Mouse (Mus musculus): ENCODE results near the gene Inpp4b. TPM values are rescaled to one million over a fixed set of nuclear protein-coding genes. Genes with fewer than 3 reads are reported as not detected.

Inpp4b gene
- polyA plus RNA-seq, 1 experiment: 2.7 TPM

DNA sequence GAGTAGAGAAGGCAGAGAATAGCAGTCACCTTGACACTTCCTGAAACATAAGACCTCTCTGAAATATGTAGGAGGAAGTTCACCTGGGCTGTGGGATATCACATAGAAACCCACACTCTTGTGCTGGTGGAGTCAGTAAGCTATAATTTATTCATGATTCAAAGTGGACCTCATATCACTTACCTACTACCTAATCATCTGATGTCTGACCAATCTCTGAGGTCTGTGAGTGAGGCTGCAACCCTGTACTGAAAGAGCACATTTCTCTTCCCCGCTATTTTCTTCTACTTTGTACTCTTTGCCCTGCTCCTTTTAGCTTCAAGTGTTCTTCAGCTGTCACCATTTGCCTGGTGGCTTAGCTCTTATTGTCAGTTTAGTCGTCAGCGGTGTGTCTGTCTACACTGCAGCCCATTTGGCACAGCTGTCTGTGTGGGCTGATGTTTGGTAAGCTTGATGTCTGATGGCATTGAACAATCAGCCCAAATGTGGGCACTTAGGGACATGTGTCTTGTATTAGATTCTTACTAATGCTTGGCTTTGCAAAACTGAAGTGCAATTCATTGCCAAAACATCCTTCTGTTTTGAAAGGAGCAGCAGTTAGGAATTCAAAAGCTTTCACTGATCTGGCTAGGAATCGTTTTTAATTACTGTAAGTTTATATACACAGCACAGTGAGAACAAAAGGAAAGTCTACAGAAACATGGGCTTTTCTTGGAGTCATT, 434.3 kb downstream of the Inpp4b start:
- no peak for TF ChIP-seq POLR2A (IDR thresholded peaks at IDR 0.05; ENCODE audit: extremely low read depth, insufficient read depth, low read length)
- no peak for TF ChIP-seq CTCF (IDR thresholded peaks at IDR 0.05; ENCODE audit: extremely low read depth, insufficient read depth, low read length)
- no peak overlapping the region for H3K4me3 ChIP-seq (ENCODE audit: insufficient read depth, low read length)
- H3K4me1 ChIP-seq (ENCODE audit: control insufficient read depth, insufficient read depth, low read length): no peaks in the 10 kb centered on the region
- H3K27ac ChIP-seq (ENCODE audit: insufficient read depth, low read length): no peak overlapping the region

DNA sequence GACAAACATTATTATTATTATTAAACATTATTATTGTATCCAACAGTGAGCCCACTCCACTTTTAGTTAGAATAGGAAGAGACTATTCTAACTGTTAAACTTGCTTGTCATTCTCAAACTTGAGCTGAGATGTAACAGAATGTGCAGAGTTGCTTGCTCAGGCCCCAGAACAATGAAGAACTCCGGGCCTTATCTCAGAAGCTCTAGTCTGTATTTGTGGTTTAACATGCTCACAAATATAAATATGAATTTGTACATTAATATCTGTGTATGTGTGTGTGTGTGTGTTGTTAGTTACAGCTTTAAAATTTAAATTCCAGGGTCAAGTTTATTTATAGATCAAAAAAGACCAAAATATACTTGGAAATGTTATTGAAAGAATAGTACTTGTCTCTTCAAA, 435.3 kb downstream of the Inpp4b start:
- Histone ChIP-seq H3K27ac (ENCODE audit: insufficient read depth, low read length) (no peak overlapping the region), H3K4me3 (ENCODE audit: insufficient read depth, low read length) (no peak overlapping the region), H3K4me1 (ENCODE audit: control insufficient read depth, insufficient read depth, low read length) (no peaks in the 10 kb centered on the region)
- no peak for TF ChIP-seq CTCF (IDR thresholded peaks at IDR 0.05; ENCODE audit: extremely low read depth, insufficient read depth, low read length)
- no peak for TF ChIP-seq POLR2A (IDR thresholded peaks at IDR 0.05; ENCODE audit: extremely low read depth, insufficient read depth, low read length)

DNA sequence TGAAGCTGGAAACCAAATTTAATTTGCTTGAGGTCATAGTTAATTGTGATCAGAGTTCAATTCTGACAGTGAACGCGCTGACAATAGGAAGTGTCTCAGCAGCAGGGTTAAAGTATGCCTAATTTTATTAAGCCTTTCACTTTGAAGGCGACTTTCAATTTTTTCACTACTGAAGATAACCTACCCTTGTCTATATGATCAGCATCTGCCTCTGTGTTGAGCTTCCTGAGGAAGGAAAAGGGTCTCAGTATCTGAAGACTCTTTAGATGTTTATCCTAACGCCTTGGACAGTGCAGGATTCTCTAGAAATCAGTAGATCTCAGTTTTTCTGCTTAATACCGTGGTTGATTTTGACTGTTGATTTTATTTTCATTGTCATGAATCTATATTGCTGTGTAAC, 437.1 kb downstream of the Inpp4b start:
- TF ChIP-seq POLR2A (IDR thresholded peaks at IDR 0.05; ENCODE audit: extremely low read depth, insufficient read depth, low read length) (no peak), CTCF (IDR thresholded peaks at IDR 0.05; ENCODE audit: extremely low read depth, insufficient read depth, low read length) (no peak)
- H3K27ac ChIP-seq (ENCODE audit: insufficient read depth, low read length): no peak overlapping the region
- H3K4me3 ChIP-seq (ENCODE audit: insufficient read depth, low read length): no peak overlapping the region
- no peaks in the 10 kb centered on the region for H3K4me1 ChIP-seq (ENCODE audit: control insufficient read depth, insufficient read depth, low read length)

DNA sequence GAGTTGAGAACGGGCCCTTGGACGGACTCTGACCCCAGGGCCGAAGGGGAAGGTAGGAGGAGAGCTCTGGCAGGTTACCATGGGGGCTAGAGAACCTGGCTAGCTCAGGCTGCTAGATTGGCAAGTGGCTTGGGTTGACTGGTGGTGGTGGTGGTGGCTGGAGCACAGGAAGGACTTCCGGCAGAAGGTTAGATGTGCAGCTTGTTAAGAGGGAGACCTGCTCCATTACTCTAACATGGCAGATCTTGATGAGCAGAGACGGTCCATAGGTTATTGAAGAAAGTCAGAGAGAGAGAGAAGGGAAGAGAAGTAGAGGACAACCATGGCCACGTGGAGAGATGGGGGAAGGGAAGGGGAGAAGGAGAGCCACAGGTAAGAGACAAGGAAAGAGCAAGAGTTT, 437.8 kb downstream of the Inpp4b start:
- Histone ChIP-seq H3K4me1 (ENCODE audit: control insufficient read depth, insufficient read depth, low read length) (no peaks in the 10 kb centered on the region), H3K4me3 (ENCODE audit: insufficient read depth, low read length) (no peak overlapping the region), H3K27ac (ENCODE audit: insufficient read depth, low read length) (no peak overlapping the region)
- no peak for TF ChIP-seq CTCF (IDR thresholded peaks at IDR 0.05; ENCODE audit: extremely low read depth, insufficient read depth, low read length)
- TF ChIP-seq POLR2A (IDR thresholded peaks at IDR 0.05; ENCODE audit: extremely low read depth, insufficient read depth, low read length): no peak

DNA sequence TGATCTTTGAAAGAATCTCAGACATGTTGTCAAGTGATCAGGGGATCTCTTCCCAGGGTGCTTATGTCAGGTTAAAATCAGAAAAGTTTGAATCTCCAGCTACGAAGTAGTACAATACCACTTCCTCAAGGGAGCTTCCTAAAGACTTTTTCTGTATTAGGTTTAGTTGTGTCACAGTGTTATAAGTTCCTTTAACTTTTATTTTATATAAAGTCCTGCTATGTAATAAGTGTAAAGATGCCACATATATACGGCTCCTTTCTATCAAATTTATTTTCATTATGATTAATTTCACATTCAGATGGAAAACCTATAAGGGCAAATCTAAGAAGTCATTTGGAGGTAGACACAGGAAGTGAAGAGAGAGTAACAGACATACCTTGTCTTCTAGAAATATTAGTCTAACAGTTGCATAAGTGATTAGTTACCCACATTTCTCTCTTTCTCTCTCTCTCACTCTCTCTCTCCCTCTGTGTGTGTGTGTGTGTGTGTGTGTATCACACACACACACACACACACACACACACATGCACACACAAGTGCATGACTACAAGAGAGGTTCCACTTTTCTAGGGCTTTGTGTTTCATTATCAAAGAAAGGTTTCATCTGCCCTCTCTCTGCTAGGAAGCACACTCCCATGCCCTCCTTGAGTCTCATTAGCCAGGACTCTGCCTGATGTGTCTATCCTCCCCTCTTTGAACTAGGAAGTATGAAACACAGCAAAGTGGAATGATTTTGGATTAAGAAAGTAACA, 438.7 kb downstream of the Inpp4b start:
- no peak overlapping the region for H3K27ac ChIP-seq (ENCODE audit: insufficient read depth, low read length)
- TF ChIP-seq POLR2A (IDR thresholded peaks at IDR 0.05; ENCODE audit: extremely low read depth, insufficient read depth, low read length): no peak
- no peak for TF ChIP-seq CTCF (IDR thresholded peaks at IDR 0.05; ENCODE audit: extremely low read depth, insufficient read depth, low read length)
- no peaks in the 10 kb centered on the region for H3K4me1 ChIP-seq (ENCODE audit: control insufficient read depth, insufficient read depth, low read length)
- H3K4me3 ChIP-seq (ENCODE audit: insufficient read depth, low read length): no peak overlapping the region

DNA sequence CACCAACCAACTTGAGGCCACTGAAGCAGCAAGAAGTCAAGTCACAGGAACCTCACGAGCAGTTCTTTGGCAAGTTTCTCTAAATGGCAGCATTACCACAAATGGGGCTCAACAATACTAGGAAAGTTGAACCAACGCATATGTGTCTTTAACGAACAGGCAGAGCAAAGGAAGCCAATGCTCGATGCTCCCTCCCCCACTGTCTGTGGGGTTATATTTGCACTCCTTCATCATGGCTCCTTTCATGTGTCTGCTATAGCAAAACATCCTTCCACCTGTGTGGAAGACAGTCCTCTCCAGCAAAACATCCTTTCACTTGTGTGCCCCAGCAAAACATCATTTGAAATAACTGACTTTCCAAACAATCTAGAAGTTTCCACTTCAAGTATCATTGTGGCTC, 440.4 kb downstream of the Inpp4b start:
- Histone ChIP-seq H3K27ac (ENCODE audit: insufficient read depth, low read length) (no peak overlapping the region), H3K4me3 (ENCODE audit: insufficient read depth, low read length) (no peak overlapping the region), H3K4me1 (ENCODE audit: control insufficient read depth, insufficient read depth, low read length) (no peaks in the 10 kb centered on the region)
- no peak for TF ChIP-seq CTCF (IDR thresholded peaks at IDR 0.05; ENCODE audit: extremely low read depth, insufficient read depth, low read length)
- no peak for TF ChIP-seq POLR2A (IDR thresholded peaks at IDR 0.05; ENCODE audit: extremely low read depth, insufficient read depth, low read length)

DNA sequence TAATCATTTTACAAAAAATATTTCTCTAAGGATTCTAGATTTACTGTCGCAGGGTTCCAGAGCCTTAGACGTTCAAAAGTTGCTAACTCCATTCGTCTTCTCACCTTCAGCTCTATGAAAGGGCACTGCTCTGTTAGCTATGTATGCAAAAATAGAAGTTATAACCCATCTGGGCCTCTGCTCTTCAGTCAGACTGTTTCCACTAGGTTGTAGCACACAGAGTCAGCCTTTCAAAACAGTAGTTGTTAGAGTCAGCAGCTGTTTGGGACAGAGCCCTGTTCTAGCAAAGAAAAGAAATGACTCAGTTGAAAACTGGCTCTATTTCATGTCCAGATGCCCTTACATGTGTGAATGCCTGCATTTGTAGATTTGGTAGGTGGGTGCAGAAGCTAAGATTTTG, 442.4 kb downstream of the Inpp4b start:
- TF ChIP-seq CTCF (IDR thresholded peaks at IDR 0.05; ENCODE audit: extremely low read depth, insufficient read depth, low read length) (no peak), POLR2A (IDR thresholded peaks at IDR 0.05; ENCODE audit: extremely low read depth, insufficient read depth, low read length) (no peak)
- H3K4me3 ChIP-seq (ENCODE audit: insufficient read depth, low read length): no peak overlapping the region
- no peak overlapping the region for H3K27ac ChIP-seq (ENCODE audit: insufficient read depth, low read length)
- no peaks in the 10 kb centered on the region for H3K4me1 ChIP-seq (ENCODE audit: control insufficient read depth, insufficient read depth, low read length)

DNA sequence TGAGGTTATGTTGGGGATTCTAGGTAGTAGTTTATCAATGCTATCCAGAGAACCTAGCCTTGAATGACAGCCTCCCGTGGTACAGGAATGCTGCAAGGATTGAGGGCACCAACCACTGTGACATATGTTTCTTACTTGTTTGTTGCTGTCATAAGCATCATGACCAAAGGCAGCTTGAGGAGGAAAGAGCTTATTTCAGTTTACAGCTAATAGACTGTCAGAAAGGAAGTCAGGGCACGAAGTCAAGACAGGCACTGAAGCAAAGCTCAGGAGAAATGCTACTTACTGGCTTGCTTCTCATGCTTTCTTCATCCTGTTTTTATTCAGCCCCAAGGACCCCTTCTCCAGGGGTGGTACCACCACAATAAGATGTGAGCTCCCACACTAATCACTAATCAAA, 446.1 kb downstream of the Inpp4b start:
- TF ChIP-seq POLR2A (IDR thresholded peaks at IDR 0.05; ENCODE audit: extremely low read depth, insufficient read depth, low read length) (no peak), CTCF (IDR thresholded peaks at IDR 0.05; ENCODE audit: extremely low read depth, insufficient read depth, low read length) (no peak)
- no peaks in the 10 kb centered on the region for H3K4me1 ChIP-seq (ENCODE audit: control insufficient read depth, insufficient read depth, low read length)
- no peak overlapping the region for H3K4me3 ChIP-seq (ENCODE audit: insufficient read depth, low read length)
- H3K27ac ChIP-seq (ENCODE audit: insufficient read depth, low read length): no peak overlapping the region

DNA sequence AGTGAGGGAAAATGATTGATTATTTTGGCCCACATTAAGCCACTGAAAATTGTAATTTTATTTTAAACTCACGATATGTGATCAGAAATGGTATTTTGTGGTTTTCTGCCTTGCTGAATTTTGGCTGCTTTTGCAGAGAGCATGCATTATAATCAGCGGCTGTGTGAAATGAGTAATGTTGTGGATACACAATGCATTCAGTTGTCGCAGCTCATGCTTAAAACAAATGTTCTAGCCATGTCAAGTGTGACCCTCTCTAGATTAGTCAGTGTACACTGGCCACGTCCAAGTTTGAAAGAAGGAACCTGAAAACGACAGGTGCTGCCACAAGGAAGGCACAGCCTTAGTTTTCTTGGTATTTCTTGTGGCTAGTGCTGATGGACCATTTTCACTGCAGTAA, 450.3 kb downstream of the Inpp4b start:
- Histone ChIP-seq H3K4me1 (ENCODE audit: control insufficient read depth, insufficient read depth, low read length) (no peaks in the 10 kb centered on the region), H3K4me3 (ENCODE audit: insufficient read depth, low read length) (no peak overlapping the region), H3K27ac (ENCODE audit: insufficient read depth, low read length) (no peak overlapping the region)
- no peak for TF ChIP-seq CTCF (IDR thresholded peaks at IDR 0.05; ENCODE audit: extremely low read depth, insufficient read depth, low read length)
- no peak for TF ChIP-seq POLR2A (IDR thresholded peaks at IDR 0.05; ENCODE audit: extremely low read depth, insufficient read depth, low read length)

DNA sequence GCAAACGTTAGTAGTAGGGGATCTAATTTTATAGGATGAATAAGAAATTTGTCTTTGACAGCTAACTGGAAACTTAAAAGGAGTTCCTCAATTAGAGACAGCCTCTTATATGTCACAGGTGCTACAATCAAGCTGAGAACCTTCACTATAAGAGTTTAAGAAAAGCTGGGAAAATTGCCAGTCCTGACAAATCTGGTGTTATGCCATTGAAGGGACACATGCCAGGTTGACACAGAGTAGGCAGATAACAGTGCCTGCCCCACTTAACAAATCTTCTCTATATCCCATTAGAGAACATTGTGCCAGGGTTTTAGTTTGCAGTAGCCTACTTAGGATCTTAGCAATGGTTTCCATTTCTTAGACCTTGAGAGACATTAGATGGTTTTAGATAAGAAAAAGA, 456.1 kb downstream of the Inpp4b start:
- no peak overlapping the region for H3K27ac ChIP-seq (ENCODE audit: insufficient read depth, low read length)
- no peaks in the 10 kb centered on the region for H3K4me1 ChIP-seq (ENCODE audit: control insufficient read depth, insufficient read depth, low read length)
- TF ChIP-seq POLR2A (IDR thresholded peaks at IDR 0.05; ENCODE audit: extremely low read depth, insufficient read depth, low read length) (no peak), CTCF (IDR thresholded peaks at IDR 0.05; ENCODE audit: extremely low read depth, insufficient read depth, low read length) (no peak)
- no peak overlapping the region for H3K4me3 ChIP-seq (ENCODE audit: insufficient read depth, low read length)

Measured in cortical plate, adult 2 months (tissue).